Mouse (Mus musculus) lung, adult 2 months (tissue): ENCODE measurements at regions not wholly inside any gene's neighbourhood (a gene's known extent, or its start where the extent isn't known, plus 50 kb on each side); places are given as distances from the start of the nearest gene placed in this dataset.

ENCODE experiments used
- CTCF ChIP-seq: fragments of 200-500 bp; IDR thresholded peaks from 2 replicates; pipeline ENCODE4 v1.5.1; 2011; ENCODE audit warnings: mild to moderate bottlenecking, low read length, control low read depth; ENCODE audit not compliant: insufficient read depth
- POLR2A ChIP-seq: fragments of 200-500 bp; IDR thresholded peaks from 2 replicates; pipeline ENCODE4 v1.6.1; 2011; ENCODE audit warnings: low read depth, mild to moderate bottlenecking, control low read depth, low read length, borderline replicate concordance; ENCODE audit errors: extremely low read depth

DNA sequence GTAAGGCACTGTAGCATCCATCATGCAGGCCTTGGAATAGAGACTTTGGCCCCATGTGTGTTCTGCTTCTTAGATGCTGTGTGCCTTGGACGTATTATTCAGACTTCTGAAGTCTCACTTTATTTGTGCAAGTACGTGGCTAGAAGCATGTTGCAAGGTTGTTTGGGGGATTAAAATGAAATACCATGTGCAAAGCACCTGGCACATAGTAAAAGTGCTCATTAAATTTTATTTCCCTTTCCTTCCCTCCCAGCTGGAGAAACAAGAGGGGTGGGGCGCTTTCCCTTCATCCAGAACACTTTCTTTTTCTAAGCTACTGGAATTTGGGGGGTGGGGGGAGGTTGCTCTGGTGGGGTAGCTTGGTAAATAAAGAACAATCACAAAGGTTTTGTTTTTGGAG lies 248.7 kb upstream of the Smim15 start:
- no peak for TF ChIP-seq POLR2A
- TF ChIP-seq CTCF: no peak
